Mouse (Mus musculus) Muller cell, postnatal 12 days (primary cell): ENCODE results near the gene Plxnd1.

Source experiments
- DNase-seq: peaks from one replicate; pipeline ENCODE4 v3.0.0-alpha.2; 2015; ENCODE audit errors: inconsistent ontology term

Plxnd1 gene

DNA sequence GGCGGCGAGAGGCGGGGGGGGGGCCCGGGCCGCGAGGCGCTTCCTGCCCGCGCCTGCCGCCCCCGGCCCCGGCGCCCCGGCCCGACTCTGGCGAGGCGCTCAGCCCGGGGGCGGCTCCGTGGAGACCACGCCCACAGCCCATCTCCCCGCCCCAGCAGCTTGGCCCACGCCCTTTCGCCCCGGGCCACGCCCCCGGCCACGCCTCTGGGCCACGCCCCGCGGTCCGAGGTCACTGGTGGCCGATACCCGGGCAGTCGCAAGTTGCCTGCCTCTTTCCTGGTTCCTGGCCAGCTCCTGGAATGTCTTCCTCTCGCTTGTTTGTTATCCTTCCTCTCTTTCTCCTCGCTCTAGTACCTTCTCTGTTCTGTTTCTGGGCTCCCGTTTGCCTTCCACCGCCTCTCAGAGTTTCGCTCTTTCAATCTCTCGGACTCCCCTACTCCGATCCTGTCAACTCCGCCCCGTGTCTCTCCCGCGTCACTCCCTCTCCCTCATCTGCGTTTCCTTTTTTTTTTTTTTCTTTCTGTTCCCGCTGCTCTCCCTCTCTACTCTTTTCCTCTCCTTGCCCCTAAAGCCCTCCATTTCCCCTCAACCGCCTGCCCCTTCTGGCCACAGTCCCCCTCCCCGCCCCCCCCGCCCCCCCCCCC, at the start of gene Plxnd1:
Gene Plxnd1, minus strand, starts transcription at position 129 of the 644 bp plus-strand sequence.
- peak; percentile 97 for DNase-seq

DNA sequence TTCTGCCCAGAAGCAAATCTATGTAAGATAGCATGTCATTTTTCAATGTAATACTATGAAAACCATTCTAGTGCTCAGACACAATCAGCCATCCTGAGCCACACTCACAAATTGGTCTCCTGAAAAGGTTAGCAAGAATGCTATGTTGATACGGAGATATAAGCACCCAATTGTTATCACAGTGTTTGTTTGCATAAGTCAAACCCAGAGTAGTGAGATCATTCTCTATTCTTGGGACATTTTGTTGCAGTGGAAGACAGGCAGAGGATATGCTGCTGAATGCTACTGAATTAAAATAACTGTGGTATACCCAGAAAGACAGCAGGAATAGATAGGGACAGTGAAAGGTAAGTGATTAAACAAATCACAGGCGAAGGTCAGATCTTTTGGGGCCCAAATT, 49.2 kb upstream of the Plxnd1 start:
- DNase-seq: no peak

DNA sequence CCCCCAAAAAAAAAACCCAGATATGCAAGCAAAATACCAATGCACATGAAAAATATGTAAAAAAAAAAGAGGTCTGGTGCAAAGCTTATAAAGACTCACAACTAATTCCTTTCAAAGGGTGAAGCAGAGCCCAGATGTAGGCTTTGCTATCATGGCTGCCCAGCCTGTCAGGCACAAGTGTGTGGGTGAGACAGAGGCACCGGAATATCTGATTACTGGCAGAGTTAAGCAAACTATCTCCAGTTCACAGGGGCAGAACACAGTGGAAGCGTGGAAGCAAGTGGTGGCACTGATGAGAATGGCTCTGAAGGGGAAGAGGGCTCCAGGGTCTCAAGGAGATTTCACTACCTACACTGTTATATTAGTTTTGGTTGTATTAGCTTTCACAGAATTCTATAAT, 43.4 kb upstream of the Plxnd1 start:
- no peak for DNase-seq

DNA sequence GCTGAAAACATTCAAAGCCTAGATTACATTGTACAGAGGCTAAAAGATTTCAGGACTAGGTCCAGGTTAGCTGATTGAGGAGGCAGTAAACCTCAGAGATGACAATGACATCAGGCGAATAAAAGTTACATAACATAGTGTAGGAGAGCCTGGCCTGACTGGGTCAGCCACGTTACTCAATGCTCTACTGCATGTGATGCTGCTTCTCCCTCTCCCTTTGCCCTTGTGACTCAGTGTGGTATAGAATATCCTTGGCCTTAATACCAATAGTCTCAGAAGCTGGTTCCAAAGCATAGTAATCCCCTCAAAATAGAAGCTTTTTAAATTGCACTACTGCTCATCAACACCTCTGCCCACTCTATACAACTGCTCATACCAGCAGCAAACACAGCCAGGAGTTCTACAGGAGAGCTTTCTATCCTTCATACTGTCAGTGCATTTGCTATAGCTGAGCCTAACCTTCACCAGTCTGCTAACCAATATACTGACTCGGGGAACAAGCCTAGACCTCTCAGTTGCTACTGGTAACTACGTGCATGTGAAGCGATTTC, 42.6 kb upstream of the Plxnd1 start:
- DNase-seq: no peak

DNA sequence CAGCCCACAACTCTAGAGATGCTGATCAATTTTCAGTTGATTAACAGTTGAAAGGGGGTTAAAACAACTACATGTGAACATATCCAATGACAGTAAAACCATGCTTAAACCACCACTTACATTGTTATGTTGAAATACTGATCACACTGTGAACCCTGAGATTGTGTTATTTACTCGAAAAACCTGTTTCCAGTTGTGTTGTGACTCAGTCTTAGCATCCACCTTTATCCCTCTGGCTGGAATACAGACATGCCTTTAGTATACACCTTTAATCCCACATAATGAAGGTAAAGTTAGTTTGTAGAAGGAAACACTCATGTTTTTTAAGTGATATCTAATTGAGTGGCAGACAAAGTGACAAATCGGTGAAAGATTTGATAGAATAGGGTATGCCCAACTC, 41.8 kb upstream of the Plxnd1 start:
- no peak for DNase-seq

DNA sequence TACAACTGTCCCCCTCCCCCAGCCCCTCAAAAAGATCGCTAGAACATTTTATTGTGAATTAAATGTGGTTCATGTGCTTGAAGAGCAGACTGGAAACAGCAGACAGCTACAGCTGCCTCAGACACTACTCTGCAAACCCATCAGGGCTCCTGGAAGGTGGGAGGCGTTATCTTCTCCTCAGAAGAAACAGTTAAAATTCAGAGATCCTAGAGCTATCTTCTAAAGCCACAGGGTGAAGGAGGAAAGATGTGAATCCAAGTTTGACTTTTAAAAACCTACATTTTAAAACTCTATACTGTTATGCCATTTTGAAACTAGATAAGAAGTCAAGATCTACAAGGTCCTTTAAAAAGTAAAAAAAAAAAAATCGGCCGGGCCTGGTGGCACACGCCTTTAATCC, 36.2 kb upstream of the Plxnd1 start:
- DNase-seq: no peak

DNA sequence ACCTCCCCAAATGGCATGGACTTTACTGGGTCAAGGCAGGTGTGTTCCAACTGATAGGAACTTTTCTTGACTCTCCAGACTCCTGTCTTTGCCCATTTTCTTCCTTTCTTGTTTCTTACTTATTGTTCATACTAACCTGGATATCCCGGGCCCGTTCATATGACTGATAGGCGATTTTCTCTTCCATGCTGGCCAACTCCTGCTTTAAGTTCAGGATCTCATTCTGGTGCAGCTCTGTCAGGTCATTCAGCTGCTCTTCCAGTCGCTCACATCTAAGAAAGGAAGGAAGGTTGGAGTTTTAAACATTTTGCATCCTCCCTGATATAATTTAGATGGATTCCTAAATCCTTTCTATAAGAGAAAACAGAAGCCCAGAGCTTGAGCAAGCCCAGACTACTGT, 29.9 kb upstream of the Plxnd1 start:
- DNase-seq: no peak

DNA sequence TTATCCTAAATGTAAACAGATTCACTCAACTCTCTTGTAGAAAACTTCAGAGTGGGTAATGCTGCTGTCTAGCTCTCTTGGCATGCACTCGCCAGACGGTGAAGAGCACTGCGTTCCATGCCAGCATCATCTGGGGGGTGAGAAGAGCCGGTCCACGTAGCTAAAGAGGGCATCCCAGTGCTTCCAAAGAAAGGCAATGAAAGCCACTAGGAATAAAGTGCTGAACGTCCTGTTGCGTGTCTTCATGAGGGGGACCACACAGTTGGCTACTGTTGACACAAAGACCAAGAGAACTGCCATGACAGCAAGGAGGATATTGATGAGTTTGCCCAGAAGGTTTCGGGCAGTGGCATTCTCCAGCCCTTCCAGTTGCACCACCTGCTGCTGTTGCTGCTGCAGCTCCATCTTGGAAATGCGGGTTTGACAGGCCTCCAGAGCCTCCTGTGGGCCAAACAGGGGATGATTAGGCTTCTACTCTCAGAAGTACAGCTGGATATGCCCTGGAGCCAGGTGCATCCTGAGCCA, 27.2 kb upstream of the Plxnd1 start:
- no peak for DNase-seq

DNA sequence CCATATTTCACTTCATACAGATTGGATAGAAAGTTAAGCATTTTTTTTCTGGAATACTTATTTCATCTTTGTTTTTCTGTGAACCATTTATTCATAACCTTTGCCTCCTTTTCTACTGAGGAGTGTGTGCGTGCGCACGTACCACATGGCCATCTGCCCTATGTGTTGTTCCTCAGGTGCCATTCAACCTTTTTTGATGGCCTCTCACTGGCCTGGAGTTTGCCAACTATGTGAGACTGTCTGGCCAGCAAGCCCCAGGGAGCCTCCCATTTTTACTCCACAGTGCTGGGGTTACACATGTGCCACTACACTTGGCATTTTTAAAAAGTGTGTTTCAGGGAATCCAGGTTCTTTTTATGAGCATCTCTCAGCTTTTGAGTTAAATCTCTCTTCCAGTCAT, 21.1 kb upstream of the Plxnd1 start:
- DNase-seq: no peak

DNA sequence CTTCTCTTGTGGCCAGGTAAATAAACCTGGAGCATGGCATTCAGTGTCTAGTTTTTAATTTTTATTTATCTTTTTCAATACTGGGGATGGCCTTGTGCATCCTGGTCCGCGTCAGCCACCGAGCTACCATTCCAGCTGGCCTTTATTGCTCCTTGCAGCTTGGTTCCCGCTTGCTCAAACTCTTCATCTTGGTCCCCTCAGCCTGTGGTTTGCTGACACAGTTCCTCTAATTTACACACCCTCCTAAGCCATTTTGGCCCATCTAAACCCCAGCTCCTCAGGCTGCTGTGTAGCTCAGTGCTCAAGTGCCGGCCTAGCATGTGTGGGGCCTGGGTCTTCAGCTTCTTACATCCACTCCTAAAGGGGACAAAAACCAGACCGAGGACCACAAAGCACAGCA, 19.3 kb upstream of the Plxnd1 start:
- no peak for DNase-seq

DNA sequence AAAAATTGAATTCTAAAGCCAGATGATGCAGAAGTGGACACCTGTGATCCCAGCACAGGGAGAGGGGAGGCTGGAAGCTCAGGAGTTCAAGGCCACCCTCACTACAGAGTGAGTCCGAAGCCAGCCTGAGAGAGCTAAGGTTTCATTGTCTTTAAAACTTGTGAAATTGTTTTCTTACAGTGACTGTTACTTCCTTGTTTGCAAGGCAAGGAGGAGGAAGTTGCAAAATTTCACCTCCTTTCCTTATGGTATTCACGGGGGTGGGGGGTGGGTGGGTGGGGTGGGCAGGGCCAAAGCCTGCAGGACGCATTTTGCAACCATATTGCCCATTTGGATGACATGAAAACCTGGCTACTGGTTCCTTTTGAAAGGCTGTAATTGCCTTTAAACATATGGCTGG, 18.9 kb upstream of the Plxnd1 start:
- no peak for DNase-seq

DNA sequence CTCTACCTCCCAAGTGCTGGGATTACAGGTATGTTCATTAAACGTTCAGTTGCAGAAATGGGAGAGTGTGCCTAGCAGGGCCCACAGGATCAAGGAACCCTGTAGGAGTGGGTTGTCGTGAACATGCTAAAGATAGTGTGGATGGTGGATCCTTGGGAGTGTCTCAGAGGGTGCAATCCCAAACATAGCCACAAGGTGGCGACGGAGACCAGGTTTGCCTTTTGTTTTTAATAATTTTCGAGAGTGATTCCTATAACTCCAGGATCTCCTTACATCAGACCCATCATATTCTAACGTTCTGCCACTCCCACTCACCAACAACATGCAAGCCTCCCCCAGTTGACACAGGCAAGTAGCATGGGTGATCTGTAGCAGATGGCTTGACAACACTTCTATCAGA, 15.7 kb upstream of the Plxnd1 start:
- DNase-seq: no peak

DNA sequence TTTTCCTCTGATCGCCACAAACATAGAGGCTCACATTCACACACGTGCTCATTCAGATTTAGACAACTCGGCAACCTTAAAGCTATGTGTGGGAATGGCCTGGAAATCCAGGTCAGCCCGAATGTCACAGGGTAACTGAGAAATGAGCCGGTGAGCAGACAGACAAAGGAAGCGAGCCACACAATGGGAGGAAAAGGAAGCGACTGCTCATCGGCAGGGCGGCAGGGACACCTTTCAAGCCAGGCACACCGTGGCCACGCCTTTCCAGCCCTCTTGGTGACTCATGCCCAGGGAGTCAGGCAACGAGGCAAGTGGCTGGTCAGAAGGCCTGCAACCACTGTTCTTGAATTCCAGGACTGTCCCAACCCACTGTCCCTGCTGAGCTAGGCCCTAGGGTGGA, 14.6 kb upstream of the Plxnd1 start:
- DNase-seq: no peak

DNA sequence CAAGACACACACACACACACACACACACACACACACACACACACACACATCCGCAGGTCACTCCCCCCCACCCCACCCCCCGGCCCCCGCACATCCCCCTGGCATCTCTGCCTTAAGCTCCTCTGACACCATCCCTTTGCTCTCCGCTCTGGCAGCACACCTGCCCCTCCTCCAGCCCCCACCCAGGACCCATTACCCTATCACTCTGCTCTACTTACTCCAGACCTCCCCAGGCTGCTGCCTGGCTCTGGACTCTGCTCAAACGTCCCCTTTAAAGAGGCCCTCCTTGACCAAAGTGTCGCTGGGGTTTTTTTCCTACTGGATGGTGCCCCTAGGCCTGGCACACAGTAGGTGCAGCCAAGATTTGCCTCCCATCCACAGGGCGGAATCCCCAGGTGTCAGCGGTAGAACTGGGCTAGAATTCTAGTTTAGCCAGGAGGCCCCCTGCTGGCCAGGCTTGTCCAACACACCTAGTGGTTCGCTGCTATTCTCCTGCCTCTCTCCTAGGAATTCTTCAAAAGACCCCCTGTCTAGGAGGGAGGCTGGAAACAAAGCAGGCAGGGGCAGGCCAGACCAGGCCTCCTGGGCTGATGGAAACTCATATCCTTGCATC, 12.9 kb upstream of the Plxnd1 start:
- peak; percentile 67 for DNase-seq

DNA sequence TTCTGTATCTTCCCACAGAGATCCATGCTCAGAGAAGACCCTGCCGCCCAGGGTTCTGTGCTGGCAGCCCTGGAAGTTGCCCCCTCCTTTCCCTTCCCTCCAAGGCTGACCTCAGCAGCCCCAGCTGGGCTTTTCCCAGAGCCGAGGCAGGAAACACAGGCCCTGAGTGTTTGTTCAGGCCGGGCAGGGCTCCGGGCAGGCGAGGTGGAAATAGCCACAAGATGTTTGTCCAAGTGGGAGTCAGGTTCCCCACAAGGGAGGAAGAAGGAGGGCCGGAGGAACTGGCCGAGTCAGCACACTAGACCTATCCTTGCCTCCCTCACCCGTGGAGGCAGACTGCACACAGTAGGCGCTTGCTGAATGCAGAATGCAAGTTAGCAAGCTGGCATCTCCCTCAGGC, 11.9 kb upstream of the Plxnd1 start:
- DNase-seq: no peak

DNA sequence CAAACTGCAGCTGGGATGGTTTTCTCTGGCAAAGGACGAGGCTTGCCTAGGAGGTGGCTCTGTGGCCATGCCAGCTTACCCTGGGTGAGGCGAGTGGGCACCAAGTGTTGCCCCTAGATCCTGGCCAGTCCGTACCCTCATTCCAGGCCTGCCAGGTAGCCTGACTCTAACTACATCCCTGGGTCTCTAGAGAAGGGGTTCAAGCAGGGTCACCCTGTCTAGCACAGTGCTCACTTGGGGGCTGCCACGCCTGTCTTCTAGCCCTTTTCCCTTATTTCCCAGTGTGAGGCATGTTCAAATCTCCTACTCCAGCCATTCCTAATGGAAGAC, 11.1 kb upstream of the Plxnd1 start:
- no peak for DNase-seq

DNA sequence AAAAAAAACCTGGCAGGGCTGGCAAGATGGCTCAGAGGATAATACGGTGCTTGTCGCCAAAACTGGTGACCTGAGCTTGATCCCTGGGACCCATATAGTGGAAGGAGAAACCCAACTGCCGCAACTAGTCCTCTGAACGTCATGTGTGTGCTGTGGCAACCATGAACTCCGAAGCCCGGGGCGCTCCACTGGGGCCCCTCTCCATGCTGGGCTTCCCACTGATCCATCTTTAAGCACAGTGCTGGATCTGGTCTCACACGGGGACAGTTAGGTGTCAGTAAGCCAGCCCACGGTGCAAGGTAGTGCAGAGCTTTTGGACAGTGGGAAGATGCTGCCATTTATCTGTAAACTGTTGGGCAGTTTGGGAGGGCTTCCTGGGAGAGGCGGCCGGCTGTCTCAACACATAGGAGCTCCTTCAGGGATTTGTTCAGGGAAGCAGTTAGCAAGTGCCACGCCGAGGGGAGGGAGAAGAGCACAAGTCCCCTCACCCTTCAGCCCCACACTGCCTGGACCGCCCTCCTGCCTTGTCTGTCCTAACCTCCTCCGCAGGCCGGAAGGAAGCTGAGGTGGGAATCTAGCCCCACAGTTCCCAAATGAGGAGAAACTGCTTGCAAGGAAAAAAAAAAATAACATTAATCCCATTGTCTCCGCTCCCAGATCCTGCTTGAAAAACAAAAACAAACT, 10.6 kb upstream of the Plxnd1 start:
- no peak for DNase-seq

DNA sequence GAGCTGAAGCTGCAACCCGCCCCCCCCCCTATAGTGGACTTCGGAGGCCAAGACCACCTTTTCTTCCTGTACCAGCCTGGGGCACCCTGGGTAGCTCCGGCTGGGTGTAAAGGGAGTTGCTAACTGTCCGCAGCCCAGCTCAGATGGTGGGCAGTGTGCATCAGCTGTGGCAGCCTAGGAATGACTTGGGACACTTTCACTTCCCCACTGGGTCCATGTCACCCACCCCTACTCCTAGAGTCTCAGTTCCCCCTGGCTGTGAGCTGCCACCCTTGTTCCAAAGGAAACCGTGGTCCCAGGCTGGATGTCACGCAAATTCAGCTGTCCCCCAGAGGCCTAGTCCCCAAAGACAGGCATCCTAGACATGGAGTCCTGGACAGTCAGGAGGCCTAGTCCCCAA, 9.9 kb upstream of the Plxnd1 start:
- no peak for DNase-seq

DNA sequence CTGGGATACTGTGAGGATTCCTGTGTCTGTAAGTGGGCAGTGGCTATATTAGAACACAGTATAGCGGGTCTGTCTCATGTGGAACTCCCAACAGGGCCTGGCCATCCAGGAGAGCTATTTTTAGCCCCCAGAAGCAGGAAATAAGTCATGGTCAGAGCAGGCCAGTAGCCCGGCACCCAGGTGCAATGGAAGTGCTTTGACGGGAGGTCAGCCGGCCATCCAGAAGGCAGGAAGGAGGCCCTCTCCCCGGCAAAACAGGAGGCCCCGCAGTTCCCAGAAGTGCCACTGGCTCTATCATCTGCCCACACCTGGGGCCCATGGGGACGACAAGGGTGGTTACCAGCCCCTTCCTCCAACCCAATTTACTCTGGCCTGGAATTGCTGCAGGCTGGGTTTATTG, 9.3 kb upstream of the Plxnd1 start:
- no peak for DNase-seq

DNA sequence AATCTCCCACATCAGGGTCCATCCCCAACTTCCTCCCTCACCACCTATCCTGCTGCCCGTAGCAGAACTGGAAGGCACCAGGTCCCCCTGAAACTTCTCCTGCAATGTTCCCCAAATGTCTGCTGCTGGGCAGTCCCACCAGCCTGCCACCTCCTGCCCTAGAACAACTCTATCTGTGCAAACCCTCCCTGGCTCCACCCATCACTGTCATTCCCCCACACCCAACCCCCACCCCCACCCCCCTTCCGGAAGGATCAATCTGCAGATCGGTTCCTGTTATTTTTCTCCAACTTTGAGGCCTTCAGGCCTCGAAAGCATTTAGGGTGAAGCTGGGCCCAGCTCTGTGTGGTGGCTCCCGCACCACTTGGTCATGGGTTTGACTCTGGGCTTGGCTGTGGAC, 8.7 kb upstream of the Plxnd1 start:
- no peak for DNase-seq

DNA sequence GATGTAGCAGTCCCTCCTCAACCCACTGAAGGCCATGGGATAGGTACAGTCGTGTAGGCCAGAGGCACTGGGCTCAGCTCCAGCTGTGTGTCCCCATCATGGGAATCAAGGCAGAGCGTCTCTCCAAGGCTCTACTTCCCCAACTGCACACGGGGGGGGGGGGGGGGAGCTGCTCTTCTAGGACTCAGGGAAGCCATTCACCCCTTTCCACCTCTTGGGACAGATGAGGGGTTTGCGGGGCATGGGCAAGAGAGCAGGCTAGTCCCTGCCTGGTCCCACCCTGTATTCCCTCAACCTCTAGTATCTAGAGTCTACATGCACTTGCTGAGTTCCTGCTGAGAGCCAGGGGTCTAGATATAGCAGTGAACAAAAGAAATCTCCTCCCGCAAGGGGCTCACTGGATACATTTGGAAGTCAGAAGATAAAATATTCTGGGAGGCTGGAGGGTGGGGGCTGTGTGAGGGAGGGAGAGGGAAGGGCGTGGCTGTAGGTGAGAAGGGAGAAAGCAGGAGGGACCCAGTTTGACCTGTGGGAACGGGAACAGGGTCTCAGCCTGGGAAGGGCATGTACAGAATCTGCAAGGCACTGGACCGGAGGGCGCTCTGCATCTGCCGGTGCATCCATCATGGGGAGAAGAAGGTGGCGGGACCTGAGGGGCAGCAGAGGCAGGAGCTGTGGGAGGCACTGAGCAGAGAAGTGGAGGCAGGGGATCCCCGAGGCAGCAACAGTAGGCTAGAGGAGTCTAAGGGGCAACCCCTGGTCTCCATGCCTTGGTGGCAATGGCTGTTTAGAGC, 7.7 kb upstream of the Plxnd1 start:
- DNase-seq: no peak

DNA sequence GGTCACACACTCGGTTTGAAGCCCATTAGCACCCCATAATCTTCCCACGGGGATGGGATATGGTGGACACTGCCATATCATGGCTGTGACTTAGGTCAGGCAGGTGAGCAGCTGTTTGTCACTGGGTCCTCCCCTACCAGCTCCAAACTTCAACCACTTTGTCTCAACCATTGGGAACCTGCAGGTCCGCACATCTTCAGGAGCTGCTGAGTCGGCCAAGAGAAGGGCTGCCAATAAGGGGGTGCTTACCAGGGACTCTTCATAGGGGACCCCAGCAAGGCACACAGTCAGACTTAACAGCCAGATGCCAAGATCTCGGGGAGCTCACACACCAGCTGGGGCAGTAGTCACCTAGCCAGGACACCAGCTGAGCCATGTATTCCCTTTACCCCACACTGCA, 6.0 kb upstream of the Plxnd1 start:
- no peak for DNase-seq
